Mouse (Mus musculus) MN1 (cell line): ENCODE results near the gene Ccne1.

Experiments
- DNase-seq: peaks from one replicate; pipeline ENCODE4 v3.0.0-alpha.2; 2016; ENCODE audit warnings: low spot score

The Ccne1 gene

GRCm38 (mm10) chr7:38094353-38094752 is 13.0 kb downstream of the Ccne1 start:
- no peak for DNase-seq

DNA sequence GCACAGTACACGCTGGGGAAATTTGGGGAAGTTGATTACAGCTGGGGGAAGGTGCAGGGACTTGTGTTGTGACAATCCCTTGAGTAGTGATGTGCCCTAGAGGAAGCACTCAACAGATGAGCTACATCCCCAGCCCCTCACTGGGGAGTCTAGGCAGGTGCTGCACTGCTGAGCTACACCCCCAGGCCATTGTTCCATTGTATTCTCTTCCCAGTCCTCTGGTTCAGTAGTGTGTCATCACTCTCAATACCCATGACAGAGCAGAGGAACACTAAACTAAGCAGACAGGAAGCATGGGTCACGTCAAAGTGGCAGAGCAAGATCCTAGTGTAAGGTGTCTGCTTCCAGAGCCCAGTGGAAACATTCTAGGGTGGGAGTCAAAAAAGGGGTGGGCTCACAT is 14.2 kb downstream of the Ccne1 start:
- DNase-seq, result no peak

DNA sequence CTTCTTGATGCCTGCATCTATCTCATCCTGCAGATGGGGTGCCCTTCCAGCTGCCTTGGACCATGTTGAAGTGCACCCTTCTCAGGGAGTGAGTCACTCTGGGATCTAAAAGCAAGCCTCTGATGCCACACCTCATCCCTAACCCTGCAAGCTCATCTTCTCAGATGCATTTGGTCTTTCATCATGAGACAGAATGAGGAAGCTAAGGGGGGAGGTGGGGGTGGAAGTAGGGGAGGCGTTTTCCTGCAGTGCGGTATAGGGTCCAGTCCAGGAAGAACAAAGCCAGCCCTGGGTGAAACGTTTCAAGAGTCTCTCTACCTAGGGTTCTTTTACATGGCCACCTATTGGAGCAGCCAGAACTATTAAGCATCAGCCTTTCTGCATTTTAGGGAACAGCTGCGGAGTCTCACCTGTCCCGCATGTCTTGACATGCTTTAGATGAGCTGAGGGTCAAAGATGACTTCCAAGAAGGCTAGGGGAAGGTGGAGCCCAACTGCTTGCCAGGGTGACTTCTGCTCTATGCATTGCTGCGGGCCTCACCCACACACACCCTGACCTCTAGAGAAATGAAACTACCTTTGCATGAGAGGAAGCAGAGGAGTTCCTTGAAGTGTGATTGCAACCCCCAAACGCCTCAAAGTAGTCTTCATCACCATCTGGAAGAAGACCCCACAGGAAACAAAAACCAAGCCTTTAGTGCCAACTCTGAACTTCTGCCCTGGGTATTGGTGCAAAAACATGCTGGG is 17.2 kb downstream of the Ccne1 start:
- DNase-seq, result no peak

GRCm38 (mm10) chr7:38088456-38088855 is 18.9 kb downstream of the Ccne1 start:
- DNase-seq, result no peak

- no peak for DNase-seq
Measured at GRCm38 (mm10) chr7:38087856-38088255, 19.5 kb downstream of the Ccne1 start.

DNA sequence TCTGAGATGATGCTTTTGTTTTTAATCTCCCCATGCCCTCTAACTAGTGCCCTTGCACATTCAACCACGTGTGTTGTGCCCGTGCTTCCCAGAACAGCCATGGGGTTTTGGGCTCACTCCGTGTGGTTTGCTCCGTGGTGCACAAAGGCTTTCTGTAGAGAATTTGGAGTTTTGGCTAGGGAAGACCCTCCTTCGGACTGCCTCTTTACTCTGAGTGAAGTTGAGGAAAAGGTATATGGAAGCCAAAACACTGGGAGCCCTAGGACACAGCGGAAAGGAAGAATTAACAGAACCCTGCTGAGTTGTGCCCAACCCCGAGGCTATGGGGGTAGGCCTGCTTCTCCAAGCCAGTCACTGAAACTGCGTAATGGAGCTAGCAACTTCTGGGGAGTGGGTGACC is 20.9 kb downstream of the Ccne1 start:
- no peak for DNase-seq

DNA sequence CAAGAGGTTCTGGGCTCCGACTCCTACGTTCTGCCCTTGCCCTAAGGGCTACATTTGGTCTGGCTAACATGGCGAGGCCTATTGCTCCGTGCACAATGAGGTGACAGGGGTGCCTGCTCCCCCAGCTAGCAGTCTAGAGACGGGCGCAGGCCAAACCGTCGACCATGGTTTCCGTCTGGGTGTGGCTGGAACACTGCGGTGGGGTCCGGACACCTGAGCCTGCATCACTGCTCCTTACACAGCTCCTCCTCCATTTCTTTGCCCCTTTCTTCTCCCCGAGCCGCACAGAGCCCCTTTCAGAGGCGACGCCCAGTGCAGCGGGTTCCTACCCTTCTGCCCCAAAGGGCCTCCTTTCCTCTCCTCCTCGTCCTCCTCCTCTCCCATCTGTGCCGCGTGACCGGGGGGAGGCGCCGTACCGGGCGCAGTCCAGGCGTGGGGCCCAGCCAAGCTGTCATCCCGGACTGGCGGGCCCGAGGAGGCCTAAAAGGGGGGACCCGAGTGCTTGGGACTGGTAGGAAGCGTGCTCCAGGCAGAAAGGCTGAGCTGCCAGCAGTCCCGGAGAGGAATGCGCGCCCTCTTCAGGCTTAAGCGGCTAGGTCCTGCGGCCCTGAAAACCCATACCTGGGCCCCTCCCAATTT is 21.6 kb downstream of the Ccne1 start:
- no peak for DNase-seq

DNA sequence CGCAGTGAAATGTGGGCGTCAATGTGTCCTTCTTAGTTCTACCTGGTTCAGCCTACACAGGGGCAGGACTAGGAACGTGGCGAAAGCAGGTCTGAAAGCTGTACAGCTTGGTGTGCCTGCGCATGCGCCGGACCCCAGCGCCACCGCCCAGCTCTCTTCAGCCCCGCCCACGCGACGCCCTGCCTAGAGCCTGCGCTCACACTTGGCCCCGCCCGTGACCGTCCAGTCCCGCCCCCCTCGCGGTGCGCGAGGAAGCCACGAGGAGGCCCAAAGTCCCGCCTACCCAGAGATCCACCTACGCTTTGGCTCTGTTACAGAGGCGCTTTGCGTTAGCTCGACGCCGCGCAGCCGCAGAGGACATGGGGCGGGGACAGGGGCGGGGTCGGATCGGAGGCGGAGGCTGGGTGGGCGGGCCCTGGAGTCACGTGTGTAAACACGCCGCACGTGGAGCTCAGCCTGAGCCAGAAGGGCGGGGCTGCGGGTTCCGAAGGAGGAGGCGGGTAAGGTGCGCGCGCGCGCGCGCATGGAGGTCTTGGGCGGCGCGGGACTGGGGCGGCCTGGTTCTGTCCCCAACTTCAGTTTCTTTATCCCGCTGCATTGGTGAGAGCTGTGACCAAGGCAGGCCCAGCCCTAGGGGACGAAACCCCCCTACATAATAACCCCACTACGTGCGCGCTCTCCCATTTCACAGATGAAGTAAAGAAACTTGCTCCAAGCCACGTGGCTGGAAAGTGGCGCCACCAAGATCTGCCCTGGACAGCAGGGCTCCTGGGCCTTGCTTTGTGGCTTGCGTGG is 22.4 kb downstream of the Ccne1 start:
- peak; percentile 97 for DNase-seq

DNA sequence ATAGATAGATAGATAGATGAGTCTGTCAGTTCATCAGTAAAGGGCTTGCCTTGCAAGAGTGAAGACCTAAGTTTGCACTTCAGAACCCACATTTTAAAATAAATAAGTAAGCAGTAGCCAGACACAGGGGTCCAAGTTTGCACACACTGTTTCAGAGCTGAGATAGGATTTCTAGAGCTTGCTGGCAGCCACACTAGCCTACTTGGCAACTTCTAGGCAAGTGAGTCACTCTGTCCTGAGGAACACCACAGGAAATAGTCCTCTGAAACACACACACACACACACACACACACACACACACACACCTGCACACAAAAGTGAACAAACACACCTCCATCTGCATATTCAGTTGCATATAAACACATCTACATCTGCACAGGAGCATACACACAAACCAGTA is 24.4 kb downstream of the Ccne1 start:
- DNase-seq, result no peak

GRCm38 (mm10) chr7:38077189-38077588 is 30.1 kb downstream of the Ccne1 start:
- DNase-seq, result no peak

GRCm38 (mm10) chr7:38075487-38075886 is 31.8 kb downstream of the Ccne1 start:
- DNase-seq, result no peak

DNA sequence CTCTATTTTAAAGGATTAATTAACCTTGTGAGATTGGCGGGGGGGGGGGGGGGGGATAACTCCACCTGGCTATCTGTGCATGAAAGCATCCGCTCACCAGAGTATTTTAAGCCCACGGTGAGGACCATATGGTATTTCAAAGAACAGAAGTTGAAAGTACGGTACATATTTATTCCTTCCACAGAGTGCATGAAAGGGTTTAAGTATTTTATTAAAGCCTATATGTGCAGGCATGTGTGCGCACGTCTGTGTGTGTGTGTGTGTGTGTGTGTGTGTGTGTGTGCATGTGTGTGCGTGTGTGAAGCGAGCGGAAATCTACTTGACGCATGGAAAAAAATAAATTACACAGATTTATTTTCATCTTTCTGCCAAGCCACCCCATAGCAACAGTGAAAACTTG is 32.4 kb downstream of the Ccne1 start:
- DNase-seq, result no peak

DNA sequence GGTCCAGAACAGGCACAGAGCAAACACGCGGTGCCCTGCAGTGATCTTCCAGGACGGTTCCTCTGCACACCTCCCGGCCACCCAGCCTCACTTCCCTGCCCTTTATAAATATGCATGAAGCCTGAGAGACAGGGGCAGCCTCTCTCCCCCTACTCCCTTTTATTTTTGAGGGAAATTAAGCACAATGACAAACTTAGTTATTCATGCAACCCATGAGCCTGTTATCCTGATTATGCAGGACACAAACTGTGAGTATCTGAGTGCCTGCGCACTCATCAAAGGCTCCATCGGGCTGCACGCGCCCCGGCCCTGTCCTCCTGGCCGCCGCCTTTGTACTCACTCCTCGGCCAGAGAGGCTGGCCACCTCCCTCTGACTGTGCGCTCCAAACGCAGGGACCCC is 32.8 kb downstream of the Ccne1 start:
- DNase-seq, result no peak

DNA sequence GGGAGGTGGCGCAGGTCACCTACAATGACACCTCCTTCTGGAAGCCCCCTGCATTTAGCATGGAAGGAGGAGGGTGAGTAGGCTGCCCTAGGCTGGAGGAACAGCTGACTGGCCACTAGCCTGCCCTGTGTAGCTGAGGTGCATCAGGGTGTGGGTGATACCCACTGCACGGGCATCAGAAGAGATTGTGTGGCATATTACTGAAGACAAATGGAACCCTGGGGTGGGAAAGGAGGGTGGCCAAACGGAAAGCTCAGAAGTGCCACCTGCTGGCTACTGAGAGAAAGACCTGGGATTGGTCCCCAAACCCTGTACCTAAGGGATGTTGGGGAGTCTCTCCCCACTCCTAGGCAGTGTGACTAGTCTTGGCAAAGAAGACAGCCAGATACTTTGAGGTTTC is 33.6 kb downstream of the Ccne1 start:
- DNase-seq, result peak; percentile 10

DNA sequence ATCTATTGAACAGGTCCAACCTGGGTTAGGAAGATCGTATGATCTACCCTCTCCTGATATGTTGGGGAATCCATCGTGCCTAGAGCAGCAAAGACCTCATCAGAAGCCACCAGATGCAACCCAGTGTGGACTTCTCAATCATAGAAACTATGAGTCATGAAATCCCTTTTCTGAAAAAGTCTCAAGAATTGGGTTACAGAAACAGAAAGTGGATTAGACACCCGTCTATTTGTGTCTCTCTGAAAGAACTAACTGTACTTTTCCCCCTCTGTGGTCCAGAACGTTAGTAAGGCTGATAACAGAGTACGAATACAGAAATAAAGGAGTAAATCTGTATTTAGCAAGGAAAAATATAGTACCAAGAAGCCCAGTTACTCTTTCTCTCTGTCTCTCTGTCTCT is 36.3 kb downstream of the Ccne1 start:
- no peak for DNase-seq

- no peak for DNase-seq
Measured at GRCm38 (mm10) chr7:38070663-38071062, 36.7 kb downstream of the Ccne1 start.

DNA sequence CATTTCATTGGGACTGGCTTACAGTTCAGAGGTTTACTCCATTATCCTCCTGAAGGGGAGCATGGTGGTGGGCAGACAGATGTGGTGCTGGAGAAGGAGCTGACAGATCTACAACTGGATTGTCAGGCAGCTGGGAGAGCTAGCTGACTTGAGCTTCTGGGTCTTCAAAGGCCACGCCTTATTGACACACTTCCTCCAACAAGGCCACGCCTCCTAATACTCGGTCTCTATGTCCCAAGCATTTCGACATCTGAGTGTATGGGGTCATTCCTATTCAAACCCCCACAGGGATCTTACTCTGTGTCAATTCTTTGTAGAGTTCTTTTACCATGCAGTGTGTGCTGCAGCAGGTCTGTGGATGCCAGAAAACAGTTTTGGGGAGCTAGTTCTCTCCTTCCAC is 42.9 kb downstream of the Ccne1 start:
- DNase-seq, result no peak

DNA sequence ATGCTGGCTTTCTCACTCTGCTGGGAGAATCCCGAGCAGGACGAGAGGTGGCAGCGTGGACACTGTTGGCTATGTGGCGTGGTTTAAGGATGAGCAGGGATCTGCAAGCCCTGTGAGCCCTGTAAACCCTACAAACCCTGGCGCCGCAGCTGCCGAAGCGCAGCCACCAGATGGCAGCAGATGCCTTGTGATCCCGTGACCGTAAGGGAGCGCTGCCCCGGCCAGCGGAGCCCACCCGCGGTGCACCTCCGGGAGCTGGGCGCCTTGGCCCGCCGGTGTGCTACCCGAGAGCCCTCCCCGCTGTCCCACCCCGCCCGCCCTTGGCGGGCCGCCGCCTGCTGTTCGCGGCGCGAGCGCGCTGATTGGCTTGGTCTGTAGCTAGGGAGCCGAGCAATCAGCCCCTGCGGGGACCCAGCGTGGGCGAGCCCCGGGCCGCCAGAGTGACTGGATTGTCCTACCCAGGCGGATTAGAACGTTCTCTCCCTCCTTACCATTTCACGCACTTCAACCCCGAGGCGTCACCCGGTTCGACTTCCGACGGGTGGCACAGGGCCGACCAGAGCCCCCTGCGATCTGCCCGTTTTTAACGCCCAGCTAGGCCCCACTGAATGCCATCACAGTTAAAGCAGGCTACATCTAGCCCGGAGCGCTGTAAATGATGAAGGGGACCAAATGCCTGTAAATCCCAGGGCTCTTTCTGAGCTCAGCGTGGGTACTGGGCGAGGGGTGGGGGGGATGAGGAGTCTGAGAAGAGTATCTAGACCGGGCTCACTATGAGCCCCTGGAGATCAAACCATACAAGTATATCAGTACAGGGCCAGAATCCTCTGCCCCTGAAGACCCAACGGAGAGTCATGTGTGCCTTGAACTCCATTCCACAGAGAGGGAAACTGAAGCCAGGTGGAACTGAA is 46.0 kb downstream of the Ccne1 start:
- peak; percentile 88 for DNase-seq

GRCm38 (mm10) chr7:38059636-38060330 is 47.6 kb downstream of the Ccne1 start:
- DNase-seq, result no peak

DNA sequence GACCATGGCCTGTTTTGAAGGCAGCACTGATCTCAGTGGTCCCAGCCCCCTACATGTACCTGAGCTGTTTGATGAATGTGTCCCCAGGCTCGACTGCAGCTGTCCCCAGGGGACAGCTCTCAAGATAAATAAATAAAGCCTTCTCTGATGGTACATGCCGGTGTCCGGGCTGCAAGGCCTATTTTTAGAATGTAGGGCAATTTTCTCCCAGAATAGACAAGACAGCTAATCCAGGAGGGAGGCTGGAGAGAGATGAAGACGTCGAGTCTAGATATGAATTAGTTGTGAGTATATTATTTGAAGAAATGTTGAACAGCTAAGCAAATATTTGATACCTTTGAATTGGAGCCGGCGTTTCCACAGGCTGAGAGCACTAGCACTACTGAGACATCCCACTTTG is 48.2 kb downstream of the Ccne1 start:
- no peak for DNase-seq

DNA sequence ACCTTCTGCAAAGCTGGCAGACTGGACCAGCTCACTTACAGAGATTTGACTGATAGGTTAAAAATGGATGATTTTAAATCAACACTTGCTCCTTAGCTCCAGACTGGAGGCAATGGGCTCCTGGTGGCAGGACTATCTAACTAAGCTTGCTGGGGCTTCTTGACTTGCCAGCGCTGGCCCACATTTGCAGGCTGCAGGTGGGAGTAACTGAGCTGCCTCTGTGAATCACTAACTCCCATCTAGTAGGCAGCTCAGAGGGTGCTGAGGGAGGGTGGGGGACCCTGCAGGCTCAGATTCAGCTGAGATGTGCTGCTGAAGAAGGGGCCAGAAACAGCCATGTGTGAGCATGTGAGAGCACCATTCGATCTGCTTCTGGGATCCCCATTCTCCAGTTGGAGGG is 51.3 kb downstream of the Ccne1 start:
- DNase-seq, result no peak
